Mouse (Mus musculus) liver, embryonic 14.5 days (tissue): ENCODE data around the gene Cd84.

Experiments
- CTCF ChIP-seq: IDR thresholded peaks from 2 replicates; pipeline ENCODE4 v1.5.1; 2016; ENCODE audit warnings: antibody characterized with exemption, low read depth, control low read depth
- EP300 ChIP-seq: IDR thresholded peaks from 2 replicates; pipeline ENCODE4 v1.6.1; 2016; ENCODE audit warnings: antibody characterized with exemption, low read depth

GRCm38 (mm10) chr1:171848201-171848600 is 8.7 kb downstream of the Cd84 start:
- no peak for TF ChIP-seq CTCF
- TF ChIP-seq EP300 = no peak
